Mouse (Mus musculus) G1E (cell line): Measurements from ENCODE around the gene Gm11992.

Experiments
- CTCF ChIP-seq: IDR thresholded peaks from 2 replicates; pipeline ENCODE4 v1.5.1; 2012; ENCODE audit warnings: low read depth, low read length, inconsistent platforms, mixed read lengths
- GATA1 ChIP-seq: IDR thresholded peaks from 2 replicates; pipeline ENCODE4 v1.6.1; 2012; ENCODE audit warnings: borderline replicate concordance, low read length, inconsistent platforms, mixed read lengths
- GATA2 ChIP-seq: IDR thresholded peaks from 2 replicates; pipeline ENCODE4 v1.6.1; 2012; ENCODE audit warnings: low read depth, low read length, inconsistent platforms, borderline replicate concordance
- POLR2AphosphoS5 ChIP-seq: IDR thresholded peaks from 2 replicates; pipeline ENCODE4 v1.6.1; 2012; ENCODE audit warnings: low read depth, low read length, inconsistent platforms; ENCODE audit not compliant: insufficient replicate concordance
- TAL1 ChIP-seq: conservative IDR thresholded peaks from 2 replicates; pipeline ENCODE4 v1.6.1; 2012; ENCODE audit warnings: low read depth, low read length, inconsistent platforms, mixed read lengths

DNA sequence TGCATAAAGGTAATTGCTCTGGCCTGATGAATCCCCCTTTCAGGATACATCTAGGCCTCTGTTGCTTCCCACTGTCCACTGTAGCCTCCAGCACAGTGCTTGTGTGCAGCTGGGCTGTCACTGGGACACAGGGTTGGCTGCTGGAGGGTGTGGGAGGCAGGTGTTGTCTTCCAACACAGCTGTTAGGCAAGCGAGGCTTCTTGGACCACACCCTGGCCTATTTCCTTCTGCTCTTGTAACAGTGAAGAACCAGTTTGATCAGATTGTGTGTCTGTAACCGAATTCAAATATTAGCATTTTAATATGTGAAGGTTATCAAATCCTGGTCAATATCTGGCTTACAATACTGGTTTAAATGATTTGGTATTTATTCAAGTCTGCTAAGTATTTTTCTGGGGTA is 3.5 kb downstream of the Gm11992 start:
- TF ChIP-seq CTCF: no peak
- TF ChIP-seq POLR2AphosphoS5: no peak
- no peak for TF ChIP-seq GATA1
- no peak for TF ChIP-seq GATA2
- no peak for TF ChIP-seq TAL1
